Mouse (Mus musculus) urinary bladder, postnatal 14 days (tissue): ENCODE measurements at regions not wholly inside any gene's neighbourhood (a gene's known extent, or its start where the extent isn't known, plus 50 kb on each side); places are given as distances from the start of the nearest gene placed in this dataset.

Experiments
- DNase-seq: peaks from one replicate; pipeline ENCODE4 v3.0.0; 2021; ENCODE audit warnings: low spot score

DNA sequence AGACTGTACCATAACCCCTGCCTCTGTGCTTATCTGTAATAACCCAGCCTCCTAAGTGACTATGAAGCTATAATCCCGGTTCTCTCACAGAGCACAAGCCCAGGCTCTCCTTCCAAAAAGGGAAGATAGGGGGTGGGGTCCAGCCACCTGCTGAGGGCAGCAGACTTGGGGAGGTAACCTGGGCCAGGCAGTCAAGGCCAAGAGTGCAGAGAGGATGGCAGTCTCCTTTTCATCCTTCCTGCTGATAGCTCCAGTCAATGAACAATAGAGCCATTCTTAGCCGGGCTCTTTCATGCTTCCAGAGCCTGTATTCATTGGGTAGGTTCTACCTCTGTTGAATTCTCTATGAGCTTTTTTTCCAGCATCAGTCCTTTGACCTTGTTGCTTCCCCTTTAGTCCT, 527.5 kb downstream of the Fgf9 start:
- no peak for DNase-seq

DNA sequence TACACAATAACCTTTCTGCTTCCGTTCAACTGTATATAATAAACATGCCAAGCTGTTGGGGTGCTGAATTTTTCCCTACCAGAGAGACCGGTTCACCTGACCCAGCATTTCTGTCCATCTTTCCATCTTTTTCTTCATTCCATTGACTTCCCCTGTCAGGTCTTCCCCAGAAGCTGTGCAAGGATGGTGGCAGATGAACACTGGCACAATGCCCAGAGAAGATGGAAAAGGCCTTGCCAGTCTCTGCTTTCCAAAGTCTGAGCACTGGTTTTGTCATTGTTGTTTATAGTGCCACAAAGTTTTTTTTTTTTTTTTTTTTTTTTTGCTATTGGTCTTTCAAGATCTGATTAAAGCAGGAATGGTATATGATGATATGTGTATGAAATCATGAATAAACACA, 526.6 kb downstream of the Fgf9 start:
- no peak for DNase-seq

GRCm38 (mm10) chr14:58581806-58582205, 511.5 kb downstream of the Fgf9 start:
- no peak for DNase-seq

DNA sequence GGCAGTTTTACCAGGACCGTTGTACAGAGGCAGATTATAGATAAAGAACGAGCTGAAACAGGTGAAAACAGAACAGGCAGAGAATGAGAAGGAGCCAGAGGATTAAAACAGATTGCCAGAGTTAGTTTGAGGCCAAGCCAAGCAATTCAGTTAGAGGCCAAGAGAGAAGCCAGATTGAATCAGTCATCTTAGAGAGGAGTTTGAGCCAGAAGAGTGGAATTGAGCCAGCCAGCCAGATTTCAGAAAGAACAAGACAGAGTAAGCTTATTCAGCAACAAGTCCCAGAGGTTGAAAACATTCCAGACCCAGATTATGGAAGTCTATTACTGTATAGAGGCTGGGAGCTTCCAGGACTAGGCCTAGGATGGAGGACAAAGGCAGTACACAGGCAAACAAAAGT, 499.7 kb downstream of the Fgf9 start:
- no peak for DNase-seq

GRCm38 (mm10) chr14:58567472-58567871, 497.1 kb downstream of the Fgf9 start:
- DNase-seq = no peak

- no peak for DNase-seq
These were observed 492.7 kb downstream of the Fgf9 start for GRCm38 (mm10) chr14:58563082-58563481.

DNA sequence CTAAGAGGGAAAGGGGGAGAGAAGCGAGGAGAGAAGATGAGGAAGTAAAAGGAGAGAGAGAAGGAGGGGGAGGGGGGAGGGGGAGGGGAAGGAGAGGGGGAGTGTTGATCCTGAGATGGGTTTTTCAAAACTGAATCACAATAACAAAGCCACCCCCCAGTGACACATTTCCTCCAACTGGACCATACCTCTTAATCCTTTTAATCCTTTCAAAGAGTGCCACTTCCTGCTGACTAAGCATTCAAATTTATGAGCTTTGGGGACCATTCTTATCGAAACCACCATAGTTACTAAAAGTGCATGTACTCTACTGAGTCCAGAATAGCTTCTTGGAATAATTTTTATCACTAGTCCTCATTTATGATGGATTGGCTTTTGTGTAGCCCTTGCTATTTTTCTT, 480.4 kb downstream of the Fgf9 start:
- DNase-seq = no peak

- DNase-seq = no peak
These were observed 475.4 kb downstream of the Fgf9 start for GRCm38 (mm10) chr14:58545778-58546177.

DNA sequence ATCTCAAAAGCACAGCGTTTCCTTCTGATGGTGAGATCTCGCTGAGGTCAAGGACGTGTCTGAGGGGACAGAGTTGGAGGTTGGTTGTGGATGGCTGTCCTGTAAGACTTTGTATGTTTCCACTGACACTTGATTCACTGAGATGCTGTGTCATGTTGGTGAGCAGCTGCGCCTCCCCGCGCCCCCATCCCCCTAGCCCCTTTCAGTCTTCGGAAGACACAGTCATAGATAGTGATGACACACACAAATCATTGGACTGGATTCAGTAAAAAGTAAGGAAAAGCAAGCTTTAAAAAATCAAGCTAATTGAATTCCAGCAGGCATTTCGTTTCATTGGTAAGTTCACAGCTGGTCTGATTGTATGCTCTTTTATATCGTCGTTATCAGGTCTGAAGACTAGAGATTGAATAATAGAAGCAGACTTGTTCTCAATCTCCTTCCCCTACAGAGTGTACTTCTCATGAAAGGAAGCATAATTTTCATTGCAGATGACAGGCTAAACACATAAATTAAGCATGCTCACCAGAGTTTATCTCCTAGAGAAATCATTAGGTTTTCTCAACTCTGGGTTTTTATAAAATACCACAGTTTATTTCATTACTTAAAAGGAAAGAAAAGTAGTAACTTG, 472.9 kb downstream of the Fgf9 start:
- no peak for DNase-seq

GRCm38 (mm10) chr14:58538135-58538534, 467.8 kb downstream of the Fgf9 start:
- no peak for DNase-seq

DNA sequence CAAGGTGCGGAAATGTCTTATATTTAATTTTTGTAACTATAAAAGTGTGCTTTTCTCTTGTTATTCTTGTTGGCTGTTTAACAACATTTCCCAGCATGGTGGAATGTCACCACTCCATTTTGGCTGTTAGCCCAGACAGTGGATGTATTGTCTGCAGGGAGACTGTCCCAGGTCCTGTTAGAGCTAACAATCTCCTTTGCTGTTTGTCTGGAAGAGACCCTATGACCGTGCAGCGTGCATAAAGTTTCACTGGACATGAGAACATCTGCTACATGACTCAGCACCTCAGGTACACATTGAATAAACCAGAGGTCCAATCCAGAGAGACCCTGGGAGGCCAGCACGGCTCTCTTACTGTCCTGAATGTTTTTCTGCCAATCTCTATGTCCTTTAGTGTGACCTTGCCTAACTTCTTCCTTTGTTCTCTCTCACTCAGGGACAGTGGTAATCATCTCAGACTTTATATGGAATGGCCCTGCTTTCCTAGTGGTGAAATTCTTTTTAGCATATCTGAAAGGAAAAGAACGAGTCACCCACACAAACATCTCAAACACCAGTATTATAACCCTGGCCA, 450.7 kb downstream of the Fgf9 start:
- no peak for DNase-seq

DNA sequence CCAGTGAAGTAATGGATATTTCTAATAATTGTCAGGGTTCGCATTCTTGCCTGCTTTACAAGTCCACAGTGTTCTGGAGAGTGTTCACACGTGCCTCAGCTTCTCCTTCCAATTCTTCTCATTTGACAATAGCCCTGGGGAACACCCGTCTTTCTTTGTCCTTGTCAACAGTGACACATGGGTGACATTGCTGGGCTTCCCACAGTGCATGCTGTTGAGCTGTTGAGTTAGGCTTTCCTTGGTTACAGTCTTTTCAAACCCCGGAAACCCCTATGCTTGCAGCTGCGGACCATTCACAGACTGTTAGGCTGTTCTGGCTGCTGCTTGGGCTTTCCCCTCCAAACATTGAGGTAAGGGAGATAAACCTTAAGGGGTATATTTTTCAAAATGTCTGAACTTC, 450.0 kb downstream of the Fgf9 start:
- DNase-seq = no peak

DNA sequence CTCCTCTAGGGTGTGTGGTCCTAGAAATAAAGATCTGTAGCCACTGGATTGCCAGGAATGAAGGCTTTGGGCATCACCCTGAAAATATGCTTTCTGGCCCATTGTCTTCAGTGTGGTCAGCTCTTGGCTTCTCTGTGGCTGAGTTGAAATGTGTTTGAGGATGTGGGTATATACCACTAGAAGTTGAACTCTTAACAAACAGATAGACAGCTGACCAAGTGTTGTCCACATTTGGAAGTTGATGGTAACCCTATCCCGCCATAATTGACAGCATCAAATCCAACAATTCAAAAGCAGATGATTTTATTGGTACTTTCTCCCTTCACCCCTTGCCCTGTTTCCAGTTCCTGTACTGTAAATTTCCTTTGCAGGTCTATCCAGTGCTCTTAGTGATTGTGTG, 448.7 kb downstream of the Fgf9 start:
- no peak for DNase-seq

DNA sequence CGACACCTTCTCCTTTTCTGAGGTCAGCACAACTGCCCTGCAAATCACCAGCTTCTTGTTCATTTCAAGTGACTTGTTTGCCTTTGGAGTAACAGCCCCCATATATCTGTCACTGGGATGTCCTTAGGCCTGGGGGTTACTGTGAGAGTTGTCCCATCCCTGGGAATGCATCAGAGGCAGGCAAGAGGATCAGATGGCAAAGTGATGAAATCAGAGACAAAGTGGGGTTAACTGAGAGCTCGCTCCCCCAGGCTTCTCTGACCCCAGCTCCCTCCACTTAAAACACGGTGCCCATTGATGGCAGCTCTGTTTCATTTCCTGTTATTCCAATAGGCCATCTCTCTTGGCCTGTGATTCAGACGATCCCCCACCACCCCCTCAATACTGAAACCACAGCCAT, 446.2 kb downstream of the Fgf9 start:
- DNase-seq = no peak

GRCm38 (mm10) chr14:58512177-58512576, 441.8 kb downstream of the Fgf9 start:
- no peak for DNase-seq

- DNase-seq = no peak
These were observed 441.2 kb downstream of the Fgf9 start for GRCm38 (mm10) chr14:58511571-58511985.

DNA sequence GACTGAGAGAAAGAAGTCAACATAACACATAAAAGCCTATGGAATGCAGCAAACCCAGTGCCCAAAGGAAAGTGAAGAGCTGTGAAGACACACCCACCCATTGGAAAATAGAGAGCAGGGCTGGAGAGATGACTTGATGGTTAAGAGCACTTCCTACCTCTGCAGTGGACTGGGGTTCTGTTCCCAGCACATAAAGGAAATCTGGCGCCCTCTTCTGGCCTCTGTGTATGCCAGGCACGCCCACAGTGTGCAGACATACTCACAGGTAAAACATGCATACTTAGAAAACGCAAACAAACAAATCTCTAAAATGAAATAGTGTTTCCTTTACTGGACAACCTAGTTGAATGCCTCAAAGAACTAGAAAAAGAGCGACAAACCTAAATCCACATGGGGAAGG, 440.4 kb downstream of the Fgf9 start:
- no peak for DNase-seq

DNA sequence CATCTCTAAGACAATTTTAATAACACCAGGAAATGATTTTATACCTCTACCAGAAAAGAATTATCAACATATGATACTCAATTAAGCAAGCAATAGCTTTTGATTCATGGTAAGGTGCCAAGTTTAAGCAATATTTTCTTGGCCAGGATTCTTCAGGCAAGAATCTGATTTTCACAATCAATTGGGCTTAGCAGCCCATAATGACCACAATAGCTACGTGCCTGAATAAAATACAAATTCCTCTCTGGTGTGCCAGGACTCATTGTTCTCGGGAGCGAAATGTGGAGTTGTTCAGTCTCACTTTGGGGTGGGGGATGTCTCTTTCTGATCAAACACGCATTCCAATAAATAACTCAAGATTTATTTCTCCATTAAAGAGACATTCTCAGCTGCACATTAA, 438.8 kb downstream of the Fgf9 start:
- DNase-seq = no peak

DNA sequence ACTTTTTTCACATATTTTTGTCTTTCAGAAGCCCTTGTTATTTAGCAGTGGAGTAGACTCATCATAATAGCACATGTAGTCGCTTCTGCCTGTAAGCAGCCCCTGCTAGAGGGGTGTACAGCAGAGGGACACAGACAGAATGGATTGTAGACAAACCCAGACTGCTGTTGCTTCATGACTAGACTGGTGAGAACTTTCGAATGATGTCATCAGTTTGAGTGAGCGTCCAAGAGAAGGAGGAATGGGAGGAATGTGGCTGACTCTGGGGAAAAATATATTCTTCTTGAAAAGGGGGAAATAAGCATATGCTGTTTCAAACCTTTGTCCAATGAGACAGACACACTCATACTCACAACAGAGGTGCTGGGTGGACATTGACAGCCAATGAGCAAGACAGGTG, 436.1 kb downstream of the Fgf9 start:
- no peak for DNase-seq

- DNase-seq = no peak
These were observed 435.5 kb downstream of the Fgf9 start for GRCm38 (mm10) chr14:58505841-58506240.

- peak; percentile 55 for DNase-seq
These were observed 432.5 kb downstream of the Fgf9 start for GRCm38 (mm10) chr14:58502890-58503289.

DNA sequence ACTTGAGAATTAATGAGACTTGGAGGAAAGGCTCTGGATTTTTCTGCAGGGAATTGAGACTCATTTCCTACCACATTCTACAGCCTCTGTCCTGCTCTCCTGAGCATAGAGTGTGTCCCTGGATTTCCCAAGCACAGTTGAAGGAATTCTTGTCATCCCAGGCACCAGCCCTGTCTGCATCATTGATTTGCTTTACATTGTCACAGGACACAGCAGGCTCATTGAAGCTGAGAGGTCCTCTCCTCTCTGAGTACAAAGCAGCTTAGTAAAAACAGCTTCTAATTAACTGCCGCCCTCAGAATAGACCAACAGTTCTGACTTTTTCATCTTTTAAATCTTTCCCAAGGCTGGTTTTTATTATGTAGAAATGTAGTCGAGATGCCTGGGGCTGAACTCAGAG, 429.7 kb downstream of the Fgf9 start:
- no peak for DNase-seq

DNA sequence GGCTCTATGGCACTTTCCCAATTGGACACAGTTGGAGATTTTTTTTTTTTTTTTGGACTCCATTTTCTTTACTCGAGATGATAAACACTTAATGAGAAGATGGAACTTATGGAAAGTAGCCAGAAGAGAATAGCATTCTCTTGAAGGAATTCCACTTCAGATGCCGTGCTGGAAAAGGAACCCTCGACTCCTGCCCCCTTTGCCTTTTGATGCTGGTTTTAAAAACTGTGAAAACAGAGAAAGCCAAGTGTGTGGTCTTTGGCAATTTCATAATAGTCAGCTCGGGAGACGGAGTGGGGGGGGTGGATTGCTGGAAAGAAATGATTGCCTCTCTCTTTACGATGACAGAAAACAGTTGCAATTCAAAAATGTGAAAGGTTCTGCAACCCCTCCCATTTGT, 429.2 kb downstream of the Fgf9 start:
- peak; percentile 12 for DNase-seq

- peak; percentile 18 for DNase-seq
These were observed 428.7 kb downstream of the Fgf9 start for GRCm38 (mm10) chr14:58499071-58499470.
